Mouse (Mus musculus): ENCODE measurements around the gene Hnrnph2.

GRCm38 (mm10) chrX:134588261-134588660, 12.7 kb upstream of the Hnrnph2 start:
- TF ChIP-seq CTCF (IDR thresholded peaks at IDR 0.05 in 2 of 3, conservative IDR thresholded peaks at IDR 0.05 in 1 of 3; ENCODE audit: control insufficient read depth in 1 of 3, insufficient read depth in 1 of 3, low read depth in 2 of 3, low read length in 3 of 3, poor library complexity in 1 of 3, severe bottlenecking in 1 of 3) (no peak), POLR2A (IDR thresholded peaks at IDR 0.05; ENCODE audit: control insufficient read depth in 1 of 2, insufficient read depth in 1 of 2, low read depth in 1 of 2, low read length in 2 of 2, poor library complexity in 1 of 2) (no peak), CHD1 (IDR thresholded peaks at IDR 0.05; ENCODE audit: low read depth, low read length) (no peak), SMC3 (IDR thresholded peaks at IDR 0.05; ENCODE audit: low read depth, low read length) (no peak), TCF12 (IDR thresholded peaks at IDR 0.05; ENCODE audit: low read depth, low read length) (no peak), USF1 (IDR thresholded peaks at IDR 0.05; ENCODE audit: low read depth, low read length) (no peak), ZKSCAN1 (IDR thresholded peaks at IDR 0.05; ENCODE audit: low read depth, low read length) (no peak)
